Mouse (Mus musculus) embryo, embryonic 10 days (tissue): ENCODE results near the gene Actg2.
"Not testable (repeated sequence)": the region's sequence is repeated elsewhere in the genome, so short reads cannot be mapped to it uniquely, and the experiment has no call there.

ENCODE experiments used
- DNase-seq: peaks from one replicate; pipeline ENCODE4 v3.0.0-alpha.2; 2015; ENCODE audit warnings: low spot score

Actg2 gene

GRCm38 (mm10) chr6:83536028-83536794 lies at the start of gene Actg2:
Actg2 (minus strand) TSS chr6:83536265.
- DNase-seq: peak; percentile 12

- DNase-seq: not testable (repeated sequence)
These were observed 49.3 kb upstream of the Actg2 start for GRCm38 (mm10) chr6:83585328-83585727.

GRCm38 (mm10) chr6:83583591-83583990 lies 47.5 kb upstream of the Actg2 start:
- no peak for DNase-seq

- DNase-seq: peak; percentile 80
These were observed 46.8 kb upstream of the Actg2 start for GRCm38 (mm10) chr6:83582938-83583270.

GRCm38 (mm10) chr6:83582135-83582937 lies 46.3 kb upstream of the Actg2 start:
- DNase-seq: no peak

GRCm38 (mm10) chr6:83577534-83577933 lies 41.5 kb upstream of the Actg2 start:
- DNase-seq: no peak

GRCm38 (mm10) chr6:83575609-83576008 lies 39.5 kb upstream of the Actg2 start:
- DNase-seq: no peak

- DNase-seq: peak; percentile 26
These were observed 36.6 kb upstream of the Actg2 start, which contains the start of gene Stambp for GRCm38 (mm10) chr6:83572671-83573070. Stambp (minus strand) TSS chr6:83572729.

GRCm38 (mm10) chr6:83571840-83572667 lies 36.0 kb upstream of the Actg2 start:
- DNase-seq: peak; percentile 97

- no peak for DNase-seq
These were observed 33.1 kb upstream of the Actg2 start for GRCm38 (mm10) chr6:83568901-83569862.

- DNase-seq: no peak
These were observed 19.9 kb upstream of the Actg2 start for GRCm38 (mm10) chr6:83555972-83556371.

- peak; percentile 31 for DNase-seq
These were observed 12.3 kb upstream of the Actg2 start for GRCm38 (mm10) chr6:83548346-83548745.

- no peak for DNase-seq
These were observed 9.7 kb upstream of the Actg2 start for GRCm38 (mm10) chr6:83545778-83546177.

GRCm38 (mm10) chr6:83541756-83542456 lies 5.8 kb upstream of the Actg2 start:
- no peak for DNase-seq

GRCm38 (mm10) chr6:83540017-83540416 lies 4.0 kb upstream of the Actg2 start:
- DNase-seq: no peak

GRCm38 (mm10) chr6:83536795-83537059 lies 662 bp upstream of the Actg2 start:
- no peak for DNase-seq

- DNase-seq: no peak
These were observed 3.5 kb downstream of the Actg2 start for GRCm38 (mm10) chr6:83532608-83533007.

- DNase-seq: no peak
These were observed 12.9 kb downstream of the Actg2 start for GRCm38 (mm10) chr6:83523194-83523593.

- DNase-seq: no peak
These were observed 14.3 kb downstream of the Actg2 start for GRCm38 (mm10) chr6:83521784-83522183.

- DNase-seq: no peak
These were observed 17.4 kb downstream of the Actg2 start for GRCm38 (mm10) chr6:83518637-83519036.

- no peak for DNase-seq
These were observed 20.9 kb downstream of the Actg2 start for GRCm38 (mm10) chr6:83515172-83515571.
